Mouse (Mus musculus) gastrocnemius, adult 2 months (tissue): ENCODE results near the gene Henmt1. TPM values are rescaled to one million over a fixed set of nuclear protein-coding genes. Genes with fewer than 3 reads are reported as not detected.
A peak's percentile ranks its signal among the peaks of the same experiment; 100 is the strongest.

Experiments
- DNase-seq: peaks from one replicate; pipeline ENCODE4 v3.0.0; 2022
- H3K27ac ChIP-seq: fragments of 200-600 bp; 2 replicates; pipeline ENCODE4 v1.8.1; 2022; ENCODE audit warnings: mild to moderate bottlenecking
- H3K4me3 ChIP-seq: fragments of 200-600 bp; 2 replicates; pipeline ENCODE4 v1.8.1; 2022; ENCODE audit warnings: mild to moderate bottlenecking, moderate library complexity
- CTCF ChIP-seq: fragments of 200-600 bp; IDR thresholded peaks from 2 replicates; pipeline ENCODE4 v1.8.1; 2022; ENCODE audit warnings: antibody characterized with exemption, mild to moderate bottlenecking, moderate library complexity
- intact Hi-C: fragments of 180-260 bp; cut with DNase I; formaldehyde crosslinking; loops from one replicate; pipeline ENCODE4 v1.15.1; 2025
- total RNA-seq, 2 experiments: library from RNA; stranded (reverse); gene quantifications; 2 replicates each; pipeline ENCODE4 v1.2.3; 2021

The Henmt1 gene
- total RNA-seq, 2 experiments from 2014 or later, result not detected

GRCm38 (mm10) chr3:108959680-108960295, 20.1 kb downstream of the Henmt1 start:
- intact Hi-C loops, result no loop called here
- TF ChIP-seq CTCF, result no peak
- DNase-seq, result no peak

GRCm38 (mm10) chr3:108961226-108961625, 21.6 kb downstream of the Henmt1 start:
- Histone ChIP-seq H3K4me3 (no peak overlapping the region), H3K27ac (no peak overlapping the region)
- no peak for DNase-seq
- TF ChIP-seq CTCF, result no peak
- intact Hi-C loops, result no loop called here

More at GRCm38 (mm10) chr3:108959680-108960295, 20.1 kb downstream of the Henmt1 start:
- no peak overlapping the region for H3K27ac ChIP-seq
- H3K4me3 ChIP-seq, result no peak overlapping the region

GRCm38 (mm10) chr3:108961655-108962054, 22.0 kb downstream of the Henmt1 start:
- intact Hi-C loops, result no loop called here
- no peak for DNase-seq
- no peak overlapping the region for H3K4me3 ChIP-seq
- H3K27ac ChIP-seq, result no peak overlapping the region
- TF ChIP-seq CTCF, result no peak

- no peak for TF ChIP-seq CTCF
- no peak for DNase-seq
- H3K27ac ChIP-seq, result no peak overlapping the region
- H3K4me3 ChIP-seq, result no peak overlapping the region
- intact Hi-C loops, result no loop called here
These were observed 23.6 kb downstream of the Henmt1 start for GRCm38 (mm10) chr3:108963278-108963677.

GRCm38 (mm10) chr3:108963776-108964175, 24.1 kb downstream of the Henmt1 start:
- intact Hi-C loops, result no loop called here
- no peak overlapping the region for H3K4me3 ChIP-seq
- no peak overlapping the region for H3K27ac ChIP-seq
- DNase-seq, result no peak
- TF ChIP-seq CTCF, result no peak

GRCm38 (mm10) chr3:108964361-108965044, 24.8 kb downstream of the Henmt1 start:
- H3K27ac ChIP-seq, result no peak overlapping the region
- intact Hi-C loops, result no loop called here
- DNase-seq, result no peak
- no peak overlapping the region for H3K4me3 ChIP-seq
- no peak; the same call in 1 of the 2 replicates for TF ChIP-seq CTCF

- no peak overlapping the region for H3K27ac ChIP-seq
- intact Hi-C loops, result no loop called here
- DNase-seq, result no peak
- TF ChIP-seq CTCF, result no peak
- H3K4me3 ChIP-seq, result no peak overlapping the region
These were observed 26.4 kb downstream of the Henmt1 start for GRCm38 (mm10) chr3:108966051-108966450.

- intact Hi-C loops, result no loop called here
- Histone ChIP-seq H3K27ac (no peak overlapping the region), H3K4me3 (no peak overlapping the region)
- DNase-seq, result no peak
- no peak for TF ChIP-seq CTCF
These were observed 34.4 kb downstream of the Henmt1 start for GRCm38 (mm10) chr3:108973980-108974660.

- no peak overlapping the region for H3K4me3 ChIP-seq
- intact Hi-C loops, result loop anchor here (5.0 kb wide), 1 partner anchor 87 kb away; no protein-coding TSS in a partner anchor
These were observed 35.3 kb downstream of the Henmt1 start for GRCm38 (mm10) chr3:108974920-108975485.

GRCm38 (mm10) chr3:108977340-108978030, 37.8 kb downstream of the Henmt1 start:
- TF ChIP-seq CTCF, result peak; percentile 55
- DNase-seq, result no peak
- no peak overlapping the region for H3K4me3 ChIP-seq
- intact Hi-C loops, result loop anchor here (5.0 kb wide), 1 partner anchor 85 kb away; no protein-coding TSS in a partner anchor
- H3K27ac ChIP-seq, result no peak overlapping the region

More at GRCm38 (mm10) chr3:108974920-108975485, 35.3 kb downstream of the Henmt1 start:
- no peak for DNase-seq
- TF ChIP-seq CTCF, result no peak
- H3K27ac ChIP-seq, result no peak overlapping the region

- Histone ChIP-seq H3K27ac (no peak overlapping the region), H3K4me3 (no peak overlapping the region)
- intact Hi-C loops, result no loop called here
- TF ChIP-seq CTCF, result no peak
- no peak for DNase-seq
These were observed 42.3 kb downstream of the Henmt1 start for GRCm38 (mm10) chr3:108981946-108982345.

GRCm38 (mm10) chr3:108983989-108984388, 44.3 kb downstream of the Henmt1 start:
- H3K27ac ChIP-seq, result no peak overlapping the region
- no peak for TF ChIP-seq CTCF
- no peak overlapping the region for H3K4me3 ChIP-seq
- intact Hi-C loops, result no loop called here
- DNase-seq, result no peak
